Mouse (Mus musculus) megakaryocyte-erythroid progenitor cell, adult 5-6 weeks (primary cell): ENCODE results near the gene Mpeg1. TPM values are rescaled to one million over a fixed set of nuclear protein-coding genes. Genes with fewer than 3 reads are reported as not detected.

Source experiments
- ATAC-seq: replicated peaks from 2 replicates; pipeline ENCODE4 v1.8.0; 2016; ENCODE audit warnings: mild to moderate bottlenecking, inconsistent platforms; ENCODE audit not compliant: severe bottlenecking, poor library complexity, low FRiP score, low TSS enrichment
- total RNA-seq, 2 experiments: library from RNA; stranded (forward) in 1 of 2; stranded (reverse) in 1 of 2; fragments of 200-1000, 215-1000 nt in 1 of 2; fragments of >200 nt in 1 of 2; fragmentation: Nextera tagmentation in 1 of 2; gene quantifications; 2 replicates each; pipeline ENCODE4 v1.2.3; 2014 to 2017

The Mpeg1 gene
- total RNA-seq, 2 experiments from 2014 or later = 1.4 to 5.4 TPM

DNA sequence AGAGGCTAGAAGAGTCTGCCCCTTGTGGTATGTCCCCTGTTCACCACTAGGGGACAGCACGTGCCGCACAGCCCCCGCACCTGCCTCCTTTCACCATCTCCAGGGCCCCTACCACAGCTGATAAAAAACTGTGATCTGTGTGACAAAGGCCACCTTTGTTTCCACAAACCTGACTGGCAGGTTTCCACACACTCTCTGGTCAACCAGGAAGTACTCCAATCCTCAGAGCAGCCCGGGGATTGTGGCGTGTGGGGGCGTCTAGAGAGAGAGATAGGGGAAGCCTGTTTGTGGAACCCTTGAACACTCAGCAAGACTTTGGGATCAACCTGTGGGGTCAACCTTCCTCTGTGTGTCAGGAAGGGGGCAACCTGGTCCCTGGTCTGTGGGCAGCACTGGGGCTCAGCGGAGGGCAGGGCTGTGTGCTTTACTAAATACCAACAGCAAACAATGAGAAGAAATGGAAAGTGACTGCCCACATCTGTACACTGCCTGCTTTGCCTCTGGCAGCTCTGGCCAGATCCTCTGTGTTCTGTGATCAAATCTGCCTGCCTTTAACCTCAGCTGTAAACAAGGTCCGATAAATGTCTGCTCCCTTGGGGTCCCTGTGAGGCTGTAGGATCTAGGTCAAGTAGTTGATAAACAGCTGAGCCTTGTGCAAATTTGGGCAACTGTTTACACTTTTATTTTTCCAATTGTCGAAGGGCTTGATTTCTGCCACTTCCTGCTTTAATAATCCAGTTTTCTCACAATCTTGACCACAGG, 27.8 kb downstream of the Mpeg1 start:
- ATAC-seq = peak; percentile 93

DNA sequence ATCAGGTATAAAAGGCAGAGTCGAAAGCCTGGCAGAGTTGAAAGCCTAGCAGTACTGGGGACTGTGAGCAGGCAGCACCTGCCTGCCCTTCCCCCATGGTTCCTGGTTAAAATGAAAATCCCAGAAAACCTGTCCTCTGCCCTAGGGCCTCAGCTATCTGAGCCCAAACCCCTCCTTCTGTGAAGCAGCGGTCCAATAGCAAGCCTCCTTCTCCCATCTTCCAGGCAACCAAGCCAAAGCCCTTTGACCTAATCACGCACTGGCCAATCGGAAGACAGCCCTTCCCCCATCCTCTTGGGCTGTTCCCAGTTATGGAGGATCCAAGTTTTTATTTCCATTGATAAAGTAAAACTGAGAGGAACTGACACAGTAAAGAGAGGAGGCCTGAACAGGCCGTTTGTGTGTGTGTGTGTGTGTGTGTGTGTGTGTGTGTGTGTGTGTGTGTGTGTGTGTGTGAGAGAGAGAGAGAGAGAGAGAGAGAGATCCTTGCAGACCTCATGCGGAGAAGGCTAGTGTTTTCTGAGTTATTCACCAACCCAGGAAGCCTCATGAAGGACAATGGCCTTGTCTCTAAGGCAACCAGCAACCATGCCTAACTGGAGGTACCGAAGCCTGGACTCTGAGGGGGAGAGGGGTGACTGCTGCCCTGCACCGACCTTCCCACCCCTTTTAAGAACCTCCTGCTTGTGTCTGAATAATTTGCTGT, 28.5 kb downstream of the Mpeg1 start:
- no peak for ATAC-seq

DNA sequence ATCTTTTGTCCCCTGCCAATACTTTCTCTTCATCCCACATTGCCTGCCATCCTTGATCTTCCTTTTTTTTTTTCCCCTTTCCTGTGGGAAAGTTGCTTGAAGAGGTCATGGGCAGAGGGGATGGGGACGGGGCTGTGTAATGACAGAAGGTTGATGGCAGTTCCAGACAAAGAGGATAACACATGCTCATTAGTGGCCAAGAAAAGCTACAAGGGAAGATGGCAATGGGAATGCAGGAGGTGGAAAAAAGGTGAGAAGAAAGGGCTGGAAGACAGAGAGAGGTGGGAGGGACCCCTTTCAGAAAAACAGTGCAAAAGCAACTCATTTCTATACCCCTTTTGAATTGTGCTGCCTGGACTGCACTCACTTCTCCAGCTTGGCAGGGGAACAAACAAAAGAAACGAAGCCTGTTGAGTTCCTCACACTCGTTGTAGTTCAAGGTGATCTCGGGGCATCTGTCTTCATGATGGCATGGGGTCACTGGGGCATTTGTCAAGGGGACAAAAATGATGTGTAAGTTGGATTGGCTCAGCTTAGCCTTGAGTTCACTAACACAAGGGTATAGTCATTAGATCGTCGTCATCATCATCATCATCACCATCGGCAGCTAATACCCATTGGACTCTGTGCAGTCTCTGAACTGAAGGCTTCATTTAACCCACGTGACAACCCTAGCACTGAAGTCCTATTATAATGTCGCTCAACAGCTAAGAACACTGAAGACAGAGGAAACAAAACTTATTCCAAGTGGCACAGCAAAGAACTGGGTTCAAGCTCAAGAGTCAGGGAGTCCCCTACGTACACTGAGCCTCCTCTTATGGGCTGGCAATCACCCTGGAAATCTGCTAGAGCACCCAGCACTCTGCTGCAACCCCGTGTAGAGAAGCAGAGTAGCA, 29.3 kb downstream of the Mpeg1 start:
- no peak for ATAC-seq

DNA sequence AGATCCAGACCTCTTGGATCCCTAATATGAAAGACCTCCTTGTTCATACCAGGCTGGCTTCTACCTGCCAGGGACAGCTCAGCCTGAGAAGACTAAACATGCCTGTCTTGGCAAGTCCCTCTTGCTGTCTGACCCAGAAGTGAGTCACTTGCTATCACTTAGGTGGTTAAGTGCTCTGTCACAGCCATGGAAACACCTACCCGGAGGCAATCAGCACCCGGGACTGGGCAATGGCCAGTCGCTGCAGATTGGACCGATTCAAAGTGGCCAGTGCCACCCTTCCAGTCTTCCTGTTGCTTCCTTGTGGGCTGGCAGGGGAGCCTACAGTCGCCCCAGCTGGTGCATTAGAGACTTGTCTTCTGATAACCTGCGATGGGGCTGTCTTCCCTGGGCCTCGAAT, 31.1 kb downstream of the Mpeg1 start:
- no peak for ATAC-seq

GRCm38 (mm10) chr19:12493453-12494186, 33.0 kb downstream of the Mpeg1 start:
- ATAC-seq = no peak

GRCm38 (mm10) chr19:12494187-12494458, 33.5 kb downstream of the Mpeg1 start:
- no peak for ATAC-seq

- ATAC-seq = no peak
These were observed 34.5 kb downstream of the Mpeg1 start for GRCm38 (mm10) chr19:12494972-12495535.

DNA sequence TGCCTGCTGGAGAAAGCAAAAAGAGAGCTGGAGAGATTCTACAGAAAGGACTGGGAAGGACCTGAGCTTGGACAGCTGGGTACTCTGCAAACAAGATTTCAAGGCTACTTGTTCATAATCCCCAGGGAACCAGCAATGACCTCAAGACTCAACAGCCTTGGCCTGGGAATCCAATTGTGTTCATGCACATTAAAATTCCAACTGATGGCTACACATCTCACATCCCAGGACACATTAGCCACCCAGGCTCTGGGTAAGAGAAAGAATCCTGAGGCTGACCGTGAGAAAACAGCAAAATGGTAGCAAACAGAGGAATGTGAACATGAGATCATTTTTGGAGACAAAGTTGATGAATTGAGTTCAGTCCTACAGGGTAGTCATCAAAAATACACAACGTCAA, 35.7 kb downstream of the Mpeg1 start:
- ATAC-seq = no peak

GRCm38 (mm10) chr19:12497909-12498308, 37.3 kb downstream of the Mpeg1 start:
- ATAC-seq = no peak

DNA sequence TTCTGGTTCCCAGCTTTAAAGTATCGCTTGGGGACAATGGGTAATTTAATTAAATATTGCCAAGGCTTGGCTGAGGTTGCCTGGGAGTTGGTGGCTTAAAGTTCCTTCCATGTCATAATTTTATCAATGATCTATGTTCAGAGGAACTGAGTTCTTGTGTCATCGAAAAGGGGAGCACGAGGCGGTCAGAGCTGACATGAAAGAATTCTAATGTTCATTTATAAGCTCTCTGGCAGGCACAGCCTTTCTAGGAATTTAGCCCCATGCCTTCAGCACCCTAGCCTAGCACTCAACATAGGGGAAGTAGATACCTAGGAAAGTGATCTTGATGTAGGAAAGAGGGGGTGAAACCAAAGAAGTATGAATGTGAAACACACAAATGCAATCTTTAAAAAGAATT, 37.7 kb downstream of the Mpeg1 start:
- no peak for ATAC-seq

DNA sequence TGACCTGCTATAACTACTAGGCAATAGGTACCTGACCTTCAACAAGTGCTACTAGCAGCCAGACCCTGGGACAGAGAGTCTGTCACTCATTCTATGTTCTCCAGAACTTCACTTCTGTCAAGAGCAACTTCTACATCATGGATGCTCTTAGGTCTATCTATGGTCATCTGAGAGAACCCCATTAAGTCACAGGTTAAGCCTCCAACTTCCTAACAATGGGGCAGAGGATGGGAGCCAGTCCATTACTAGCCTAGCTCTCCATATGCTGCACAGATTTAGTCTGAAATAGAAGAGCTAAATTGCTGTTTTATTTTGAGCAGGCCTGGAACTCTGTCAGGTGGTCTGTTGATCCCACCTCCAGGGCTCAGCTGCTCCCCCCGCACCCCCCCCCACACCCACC, 38.4 kb downstream of the Mpeg1 start:
- no peak for ATAC-seq

DNA sequence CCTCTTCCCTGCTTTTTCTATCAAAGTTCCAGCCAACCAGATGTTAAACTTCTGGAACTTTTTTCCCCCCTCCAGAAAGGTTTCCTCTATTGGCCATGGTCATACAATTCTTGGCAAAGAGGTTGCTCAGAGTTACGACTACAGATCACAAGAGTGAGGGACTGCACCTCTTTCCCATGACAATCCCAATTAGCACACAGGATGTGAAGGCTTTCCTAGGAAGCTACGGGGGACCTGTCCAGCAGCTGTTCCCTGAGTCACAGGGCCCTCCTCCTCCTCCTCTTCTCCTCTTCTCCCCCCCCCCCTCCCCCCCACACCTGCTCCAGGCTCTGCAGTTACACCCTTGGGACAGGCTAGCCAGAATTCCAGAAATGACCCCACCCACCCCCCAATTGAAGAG, 38.9 kb downstream of the Mpeg1 start:
- no peak for ATAC-seq

DNA sequence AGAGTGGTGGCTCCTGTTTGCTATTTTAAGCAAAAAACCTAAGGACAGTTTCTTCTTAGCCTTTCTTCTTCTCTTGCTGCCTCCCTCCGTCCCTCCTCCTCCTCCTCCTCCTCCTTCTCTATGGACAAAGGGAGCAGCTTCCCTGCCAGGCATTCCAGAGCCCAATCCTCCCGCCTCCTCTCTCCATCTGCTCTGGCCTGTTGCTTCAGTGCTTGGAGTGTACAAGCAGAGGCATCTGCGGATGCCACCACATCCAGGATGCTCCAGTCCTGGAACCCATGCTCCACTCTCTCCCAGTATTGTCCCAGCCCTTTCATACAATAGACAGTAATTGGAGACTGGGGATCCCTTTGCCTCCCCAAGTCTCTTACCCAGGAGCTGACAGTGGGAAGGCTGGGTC, 39.5 kb downstream of the Mpeg1 start:
- ATAC-seq = no peak

DNA sequence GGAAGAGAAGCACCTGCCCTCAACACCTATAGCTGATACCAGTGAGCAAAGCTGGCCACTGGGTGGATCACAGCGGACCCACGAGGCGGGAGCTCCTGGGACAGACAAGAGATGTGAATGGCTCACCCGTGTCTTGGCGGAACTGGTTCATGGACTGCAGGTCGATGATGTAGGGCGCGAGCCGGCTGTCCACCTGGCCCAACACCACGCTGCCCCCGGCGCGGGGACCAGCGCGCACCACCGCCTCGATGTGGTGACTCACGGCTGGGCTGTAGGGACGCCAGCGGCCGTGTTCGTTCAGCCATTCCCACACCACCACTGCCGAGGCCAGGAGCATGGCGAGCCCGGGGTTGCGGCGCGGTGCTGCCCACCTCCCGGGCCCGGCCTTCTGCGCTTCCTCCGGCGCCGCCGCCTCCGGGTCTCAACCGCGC, 40.3 kb downstream of the Mpeg1 start:
- no peak for ATAC-seq

DNA sequence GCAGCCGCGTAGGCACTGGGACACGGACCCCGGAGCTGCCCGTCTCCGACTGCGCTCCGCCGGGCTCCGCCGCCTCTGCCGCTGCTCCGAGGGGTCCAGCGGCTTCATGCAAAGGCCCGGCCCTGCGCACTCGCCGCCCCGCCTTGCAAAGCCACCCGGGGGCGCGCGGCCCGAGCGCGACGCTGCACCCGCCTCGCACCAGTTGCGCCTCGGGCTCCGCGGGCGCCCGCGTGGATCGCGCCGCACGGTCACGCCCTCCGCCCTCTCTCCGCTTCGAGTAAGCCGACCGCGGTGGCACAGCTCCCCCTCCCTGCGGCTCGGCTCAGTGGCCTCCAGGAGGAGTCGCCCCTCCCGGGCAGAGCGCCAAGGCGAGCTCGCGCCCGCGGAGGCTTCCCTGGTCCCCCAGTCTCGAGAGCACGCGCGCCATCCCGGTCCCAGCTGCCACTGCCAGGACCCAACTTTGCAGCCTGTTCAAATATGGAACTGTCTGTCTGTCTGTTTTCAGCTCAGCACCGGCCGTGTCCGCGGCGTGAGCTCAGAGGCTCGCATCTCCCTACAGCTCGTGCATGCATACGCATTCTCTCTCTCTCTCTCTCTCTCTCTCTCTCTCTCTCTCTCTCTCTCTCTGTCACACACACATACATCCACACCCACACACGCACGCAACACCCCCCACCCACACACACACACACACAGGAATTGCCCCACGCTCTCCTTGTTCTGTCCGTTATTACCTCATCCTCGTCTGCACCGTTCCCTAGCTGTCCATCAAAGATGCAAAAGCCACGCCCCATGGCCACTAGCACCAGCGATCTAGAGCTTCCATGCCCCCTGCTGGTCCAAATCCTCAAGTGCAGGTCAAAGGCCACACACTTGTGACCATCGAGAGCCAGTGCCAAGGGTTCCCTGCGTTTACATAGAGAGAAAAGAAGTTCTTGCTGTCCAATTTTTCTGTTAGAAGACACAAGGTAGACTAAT, 41.1 kb downstream of the Mpeg1 start, which contains the start of gene Dtx4:
Gene Dtx4 (minus strand): TSS at position 85 of the 978 bp plus-strand sequence.
- ATAC-seq = peak; percentile 99

GRCm38 (mm10) chr19:12502756-12503155, 42.2 kb downstream of the Mpeg1 start:
- no peak for ATAC-seq

DNA sequence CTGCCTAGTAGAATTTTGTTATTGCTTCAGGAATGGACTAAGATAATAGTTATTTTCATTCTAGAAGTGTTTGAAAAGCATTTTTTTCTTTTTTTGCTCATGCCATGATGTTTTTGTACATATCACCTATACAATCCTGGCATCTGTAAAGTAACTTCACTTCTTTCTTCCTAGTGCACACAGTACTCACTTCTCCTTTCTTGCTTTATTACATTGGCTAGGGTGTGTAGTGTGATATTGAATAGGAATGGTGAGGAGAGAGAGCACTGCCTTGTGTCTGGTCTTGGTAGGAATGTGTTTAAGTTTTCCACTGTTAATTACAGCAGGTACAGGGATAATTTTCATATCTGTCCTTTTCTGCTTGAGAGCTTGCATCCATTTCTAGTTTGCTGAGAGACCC, 54.0 kb downstream of the Mpeg1 start:
- ATAC-seq = no peak
